9 mouse cellular contexts compared by ENCODE assay signal in the genomic region with DNA sequence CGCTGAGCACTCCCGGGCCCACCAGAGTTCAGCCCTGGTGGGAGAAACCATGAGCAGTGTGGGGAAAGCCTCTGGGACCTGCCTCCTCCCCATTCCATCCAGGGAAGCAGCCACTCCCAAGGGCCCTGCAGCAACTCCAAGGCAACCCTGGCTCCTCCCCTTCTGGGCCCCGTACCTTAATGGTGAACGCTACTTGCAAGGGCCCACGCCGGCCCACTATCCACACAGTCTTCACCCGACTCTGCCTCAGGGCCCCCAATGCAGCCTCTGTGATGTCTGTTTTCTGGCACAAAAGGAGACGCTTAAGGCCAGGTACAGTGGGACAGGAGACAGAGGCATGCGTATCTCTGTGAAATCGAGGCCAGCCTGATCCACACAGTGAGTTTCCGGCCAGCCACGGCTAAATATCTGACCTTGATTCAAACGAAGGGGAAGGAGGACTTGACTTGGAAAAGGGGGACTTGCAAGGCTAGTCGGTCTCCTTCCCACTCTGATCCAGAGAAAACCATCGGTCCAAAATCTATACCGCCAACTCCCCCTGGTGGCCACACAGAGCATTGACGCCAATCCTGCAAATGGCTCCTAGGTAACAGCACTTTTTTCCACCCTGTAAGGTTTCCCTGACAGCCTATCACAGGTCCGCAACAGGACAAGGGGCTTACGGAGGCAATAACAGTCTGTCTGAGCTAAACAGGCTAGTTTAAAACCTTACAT. TPM values are rescaled to one million over a fixed set of nuclear protein-coding genes. Genes with fewer than 3 reads are reported as not detected.
DNase-seq lines count a peak whose midpoint lies in the region; ATAC-seq and TF ChIP-seq lines count a peak whose summit lies in the region.
"Had no signal": no experiment of that assay in that cellular context is flagged by ENCODE, and none has a peak within 500 bp of the region (broad histone marks: within the 10 kb centered on the region; RNA-seq: fewer than 3 reads in every experiment).

No protein-coding gene starts in this region.

- H3K4me2 ChIP-seq in liver, postnatal 0 days (ENCODE audit: low read depth, low read length): no peak overlapping the region
- H3K4me2 ChIP-seq: stomach, embryonic 15.5 days had no signal

- H3K4me3 ChIP-seq in liver, postnatal 0 days (ENCODE audit: low read depth, low read length): no peak overlapping the region
- H3K4me3 ChIP-seq: stomach, embryonic 15.5 days had no signal

- H3K27ac ChIP-seq in liver, postnatal 0 days (ENCODE audit: low read depth): no peak overlapping the region
- H3K27ac ChIP-seq: stomach, embryonic 15.5 days had no signal

- peaks cover 31% of the 10 kb centered on the region for H3K27me3 ChIP-seq in liver, postnatal 0 days (ENCODE audit: insufficient read depth, low read length)

- peak; percentile 73 to 74 for DNase-seq in B cell, adult 2 months
- DNase-seq in adrenal gland, adult 2 months: peak; percentile 77
- peak; percentile 82 for DNase-seq in embryo, embryonic 11 days
- DNase-seq in gastrocnemius, postnatal 25 days: peak; percentile 41
- peak; percentile 82 for DNase-seq in kidney, postnatal 14 days
- peak; percentile 82 for DNase-seq in liver, postnatal 0 days
- DNase-seq in ovary, postnatal 14 days (ENCODE audit: low spot score): peak; percentile 81
- peak; percentile 29 to 69 for DNase-seq in thymus, postnatal 10 days (ENCODE audit: low spot score in 2 of 2)

- peaks cover 19% of the 10 kb centered on the region for H3K4me1 ChIP-seq in liver, postnatal 0 days (ENCODE audit: insufficient read depth)

- peak; percentile 28; the same call in 1 of the 2 replicates for ATAC-seq in liver, postnatal 0 days

- TF ChIP-seq CTCF in liver, postnatal 0 days (IDR thresholded peaks at IDR 0.05; ENCODE audit: low read depth): peak; percentile 94

- H3K9me3 ChIP-seq in liver, postnatal 0 days (ENCODE audit: low read length): no peaks in the 10 kb centered on the region
- H3K9me3 ChIP-seq: stomach, embryonic 15.5 days had no signal

- peaks cover 16% of the 10 kb centered on the region for H3K36me3 ChIP-seq in liver, postnatal 0 days (replicated peaks; ENCODE audit: insufficient read depth, low read length)
- H3K36me3 ChIP-seq: stomach, embryonic 15.5 days had no signal

- TF ChIP-seq EP300 in liver, postnatal 0 days (IDR thresholded peaks at IDR 0.05; ENCODE audit: low read depth): no peak

- WGBS in liver, postnatal 0 days (ENCODE audit: insufficient replicate concordance): 46% methylated on average over 19 of the region's 19 CpGs

- no peak overlapping the region for H3K9ac ChIP-seq in liver, postnatal 0 days (replicated peaks)
- H3K9ac ChIP-seq: stomach, embryonic 15.5 days had no signal

RNA-seq across cellular contexts. Expression of gene Grin2c, which starts 3.3 kb away (rescaled TPM):
- 1 to 10 TPM; 2.3 to 9.4 TPM for total RNA-seq in adrenal gland, adult 2 months (2021)
- polyA plus RNA-seq in adrenal gland, adult 2 months (2012; rRNA removed): 13.8 and 25.5 TPM in 2 replicates
- under 1 TPM in 1 of 2 experiments, not detected in 1; 0.05 TPM for total RNA-seq in gastrocnemius, postnatal 25 days (2021)
- 0.04 and 0.09 TPM in 2 replicates for polyA plus RNA-seq in liver, postnatal 0 days (2015; fragmentation: Nextera tagmentation; extraction: Ambion mirVana)

RNA-seq across cellular contexts. Expression of gene Fdxr, which starts 6.5 kb away (rescaled TPM):
- 1,000 to 10,000 TPM; 1,196 to 1,476 TPM for total RNA-seq in adrenal gland, adult 2 months (2021)
- polyA plus RNA-seq in adrenal gland, adult 2 months (2012; rRNA removed): 2,178 and 2,420 TPM in 2 replicates
- 1 to 10 TPM; 3.6 to 3.8 TPM for total RNA-seq in gastrocnemius, postnatal 25 days (2021)
- polyA plus RNA-seq in liver, postnatal 0 days (2015; fragmentation: Nextera tagmentation; extraction: Ambion mirVana): 7.0 and 7.3 TPM in 2 replicates

RNA-seq across cellular contexts. Expression of gene Fads6, which starts 27.2 kb away (rescaled TPM):
- 10 to 100 TPM; 56.7 to 76.5 TPM for total RNA-seq in adrenal gland, adult 2 months (2021)
- 87.7 and 93.1 TPM in 2 replicates for polyA plus RNA-seq in adrenal gland, adult 2 months (2012; rRNA removed)
- 1 to 10 TPM; 2.9 to 3.6 TPM for total RNA-seq in gastrocnemius, postnatal 25 days (2021)
- polyA plus RNA-seq in liver, postnatal 0 days (2015; fragmentation: Nextera tagmentation; extraction: Ambion mirVana): 4.6 and 4.9 TPM in 2 replicates

RNA-seq across cellular contexts. Expression of gene Otop2, which starts 36.7 kb away (rescaled TPM):
- total RNA-seq in adrenal gland, adult 2 months (2021): not detected
- polyA plus RNA-seq in adrenal gland, adult 2 months (2012; rRNA removed): 0.12 TPM in 1 of 2 replicates, not detected in the other
- not detected for total RNA-seq in gastrocnemius, postnatal 25 days (2021)
- not detected in 2 replicates for polyA plus RNA-seq in liver, postnatal 0 days (2015; fragmentation: Nextera tagmentation; extraction: Ambion mirVana)

RNA-seq across cellular contexts. Expression of gene Ush1g, which starts 51.5 kb away (rescaled TPM):
- total RNA-seq in adrenal gland, adult 2 months (2021): under 1 TPM; 0.49 to 0.69 TPM
- polyA plus RNA-seq in adrenal gland, adult 2 months (2012; rRNA removed): 0.50 and 0.52 TPM in 2 replicates
- total RNA-seq in gastrocnemius, postnatal 25 days (2021): under 1 TPM; 0.56 to 0.97 TPM
- 0.29 and 0.46 TPM in 2 replicates for polyA plus RNA-seq in liver, postnatal 0 days (2015; fragmentation: Nextera tagmentation; extraction: Ambion mirVana)

Comparison
In these comparisons a context has a peak if more than half of its experiments do, and no peak if none do; other contexts are left out.
1. RNA of gene Fdxr, which starts 6.5 kb away (total RNA-seq): 1,196 to 1,476 TPM in adrenal gland, adult 2 months; 3.6 to 3.8 TPM in gastrocnemius, postnatal 25 days; every median in the first group is over 100 times any median in the second.
2. RNA of gene Fads6, which starts 27.2 kb away (total RNA-seq): 56.7 to 76.5 TPM in adrenal gland, adult 2 months; 2.9 to 3.6 TPM in gastrocnemius, postnatal 25 days; every median in the first group is over 10 times any median in the second.
3. Peak in every context shown above with its lines, with median percentiles within 50 percentile points of each other: DNase-seq.